Mouse (Mus musculus): ENCODE results near the gene Ttc7b.

The Ttc7b gene

DNA sequence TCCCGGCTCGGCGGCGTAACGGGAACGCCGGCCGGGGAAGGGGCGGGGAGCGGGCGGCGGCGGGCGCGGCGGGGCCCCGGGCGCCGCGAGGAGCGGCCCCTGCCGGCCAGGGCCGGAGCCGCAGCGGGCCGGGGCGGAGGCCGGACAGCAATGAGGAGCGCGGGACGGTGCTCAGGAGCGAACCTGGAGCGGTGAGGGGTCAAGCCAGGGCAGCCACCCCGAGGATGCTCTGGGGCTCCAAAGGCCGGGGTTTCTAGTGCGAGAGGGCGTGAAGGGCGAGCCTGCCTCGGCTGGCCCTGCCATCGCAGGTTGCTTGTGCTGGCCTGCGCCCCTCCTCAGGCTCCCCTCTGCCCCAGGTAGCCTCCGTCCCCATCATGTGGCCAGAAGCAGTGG, at the start of gene Ttc7b:
Gene Ttc7b (minus strand): TSS at position 33 of the 393 bp plus-strand sequence.
- ATAC-seq (ENCODE audit: low TSS enrichment): peak; percentile 71

- ATAC-seq (ENCODE audit: low TSS enrichment): peak; percentile 85
Measured at GRCm38 (mm10) chr12:100568831-100569230, 48.2 kb upstream of the Ttc7b start.

- ATAC-seq (ENCODE audit: low TSS enrichment): no peak
Measured at GRCm38 (mm10) chr12:100568105-100568504, 47.5 kb upstream of the Ttc7b start.

DNA sequence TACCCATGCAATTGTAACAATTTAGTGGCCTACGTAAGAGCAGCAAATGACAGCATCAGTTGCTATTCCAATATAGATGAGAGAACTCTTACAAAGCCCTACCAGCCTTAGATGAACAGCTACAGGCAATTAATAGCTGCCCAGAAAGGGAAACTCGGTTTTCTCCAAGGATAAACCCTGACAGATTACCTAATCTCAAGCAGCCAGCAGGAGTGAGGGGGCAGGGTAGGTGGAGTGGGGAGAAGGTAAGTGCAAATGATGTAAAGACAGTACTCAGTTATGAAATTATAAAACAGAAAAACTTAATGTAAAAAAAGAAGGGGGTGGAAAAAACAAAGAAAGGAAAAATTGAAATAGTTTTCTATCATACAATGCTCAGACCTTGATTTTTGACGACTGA, 47.0 kb upstream of the Ttc7b start:
- ATAC-seq (ENCODE audit: low TSS enrichment): peak; percentile 21; the same call in 1 of the 2 replicates

GRCm38 (mm10) chr12:100553675-100554074, 33.0 kb upstream of the Ttc7b start:
- ATAC-seq (ENCODE audit: low TSS enrichment): no peak

GRCm38 (mm10) chr12:100551972-100552371, 31.3 kb upstream of the Ttc7b start:
- no peak for ATAC-seq (ENCODE audit: low TSS enrichment)

DNA sequence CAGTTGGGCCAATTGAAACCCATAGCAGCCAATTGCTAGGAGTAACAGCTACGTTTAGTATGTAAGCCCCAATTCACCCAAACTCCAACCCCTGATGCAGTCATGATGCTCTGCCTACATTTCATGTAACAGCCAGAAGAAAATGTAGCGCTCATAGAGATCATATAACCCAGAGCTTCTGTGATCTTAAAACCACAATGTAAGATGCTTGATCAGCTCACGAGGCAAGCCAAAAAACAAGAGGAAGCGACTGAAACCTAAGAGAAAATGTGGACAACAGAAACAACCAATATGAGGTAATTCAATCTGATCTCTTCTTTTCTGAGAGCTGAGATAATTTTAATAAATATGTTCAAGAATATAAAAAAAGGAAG, 23.6 kb upstream of the Ttc7b start:
- ATAC-seq (ENCODE audit: low TSS enrichment): no peak

GRCm38 (mm10) chr12:100543437-100544193, 23.0 kb upstream of the Ttc7b start:
- ATAC-seq (ENCODE audit: low TSS enrichment): no peak

DNA sequence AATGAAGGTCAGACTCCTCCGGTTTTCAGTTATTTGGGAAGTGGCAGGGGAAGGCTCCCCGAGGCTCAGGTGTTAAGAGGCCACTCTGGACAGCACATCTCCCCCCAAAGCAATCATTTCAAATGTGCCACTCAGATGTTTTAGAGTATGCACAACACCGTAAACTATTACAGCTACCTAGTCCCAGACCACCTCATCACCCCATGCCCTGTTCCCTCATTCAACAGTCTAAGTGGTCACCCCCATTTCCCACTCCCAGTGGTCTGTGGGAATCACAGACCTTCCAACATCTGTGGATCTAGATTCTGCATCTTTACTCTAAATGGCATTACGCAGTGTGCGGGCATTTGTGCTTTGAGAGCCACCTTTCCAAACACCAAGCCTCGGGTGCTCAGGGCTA, 21.9 kb upstream of the Ttc7b start:
- ATAC-seq (ENCODE audit: low TSS enrichment): no peak

GRCm38 (mm10) chr12:100542076-100542475, 21.4 kb upstream of the Ttc7b start:
- no peak for ATAC-seq (ENCODE audit: low TSS enrichment)

- ATAC-seq (ENCODE audit: low TSS enrichment): no peak
Measured at GRCm38 (mm10) chr12:100539158-100539714, 18.6 kb upstream of the Ttc7b start.

DNA sequence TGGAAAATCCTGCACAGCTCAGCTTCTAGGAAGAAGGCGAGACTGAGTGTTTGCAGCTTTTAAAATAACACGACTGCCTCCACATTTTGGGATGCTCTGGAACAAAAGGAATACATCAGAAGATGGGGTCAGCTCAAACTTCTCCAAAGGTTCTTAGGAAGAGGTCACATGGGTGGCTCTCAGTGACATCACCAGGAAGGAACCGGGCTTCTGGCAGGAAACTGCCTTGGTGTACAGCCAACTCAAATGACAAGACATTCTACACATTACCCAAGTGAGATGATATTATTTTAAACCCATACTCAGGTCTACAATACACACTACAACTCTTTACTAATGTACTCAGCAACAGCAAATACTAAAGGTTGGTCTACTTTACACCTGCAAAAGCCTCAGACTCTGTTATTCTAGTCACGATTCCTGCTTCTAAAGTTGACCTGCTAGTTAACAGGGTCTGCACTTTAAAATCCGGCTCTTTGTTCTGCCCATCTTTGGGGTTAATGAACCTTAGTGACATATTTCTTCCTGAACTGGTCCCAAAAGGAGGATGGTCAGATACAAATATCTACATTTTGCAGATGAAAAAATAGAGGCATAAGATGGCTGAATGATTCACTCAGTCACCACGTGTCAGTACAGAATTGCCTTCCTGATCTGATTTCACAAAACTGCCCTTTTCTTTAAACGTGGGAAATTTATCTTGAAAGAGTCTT, 18.0 kb upstream of the Ttc7b start:
- ATAC-seq (ENCODE audit: low TSS enrichment): peak; percentile 47; the same call in 1 of the 2 replicates

- no peak for ATAC-seq (ENCODE audit: low TSS enrichment)
Measured at GRCm38 (mm10) chr12:100537091-100537490, 16.5 kb upstream of the Ttc7b start.

- ATAC-seq (ENCODE audit: low TSS enrichment): no peak
Measured at GRCm38 (mm10) chr12:100535028-100535427, 14.4 kb upstream of the Ttc7b start.

- peak; percentile 34; the same call in 1 of the 2 replicates for ATAC-seq (ENCODE audit: low TSS enrichment)
Measured at GRCm38 (mm10) chr12:100534028-100534427, 13.4 kb upstream of the Ttc7b start.

DNA sequence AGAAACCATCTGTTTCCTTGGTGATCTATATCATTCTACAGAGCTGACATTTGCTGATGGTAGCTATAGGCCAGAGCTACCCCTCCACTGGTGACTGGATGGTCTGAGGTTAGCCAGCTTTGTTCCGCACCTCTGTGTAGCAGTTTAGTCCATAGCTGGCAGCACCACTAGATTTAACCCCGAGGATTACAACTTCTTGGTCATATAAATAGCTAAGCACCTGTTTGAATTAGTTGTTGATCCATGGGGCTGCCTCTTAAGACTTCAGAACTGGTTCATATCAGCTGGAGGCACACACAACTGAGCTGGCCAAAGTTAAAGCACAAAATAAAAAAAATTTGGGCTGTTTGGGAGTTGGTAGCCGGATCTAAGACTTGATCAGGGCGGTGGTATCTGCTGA, 12.6 kb upstream of the Ttc7b start:
- ATAC-seq (ENCODE audit: low TSS enrichment): no peak

GRCm38 (mm10) chr12:100531740-100532139, 11.1 kb upstream of the Ttc7b start:
- ATAC-seq (ENCODE audit: low TSS enrichment): no peak

DNA sequence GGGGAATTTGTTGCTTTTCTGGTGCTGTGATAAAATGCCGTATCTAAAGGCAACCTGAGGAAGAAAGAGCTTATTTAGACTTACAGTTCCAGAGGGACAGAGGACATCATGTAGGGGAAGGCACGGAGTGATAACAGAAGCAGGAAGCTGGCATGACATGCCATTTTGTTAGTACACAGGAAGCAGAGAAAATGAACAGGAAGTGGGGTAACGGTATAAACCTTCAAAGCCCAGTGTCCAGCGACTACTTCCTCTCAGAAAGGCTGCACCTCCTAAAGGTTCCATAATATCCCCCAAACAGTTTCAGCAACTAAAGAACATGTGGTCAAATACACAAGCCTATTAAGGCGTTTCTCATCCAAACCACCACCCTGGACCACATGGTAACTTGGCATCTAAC, 10.2 kb upstream of the Ttc7b start:
- ATAC-seq (ENCODE audit: low TSS enrichment): no peak

GRCm38 (mm10) chr12:100529651-100530050, 9.0 kb upstream of the Ttc7b start:
- ATAC-seq (ENCODE audit: low TSS enrichment): no peak

GRCm38 (mm10) chr12:100529172-100529571, 8.5 kb upstream of the Ttc7b start:
- no peak for ATAC-seq (ENCODE audit: low TSS enrichment)

DNA sequence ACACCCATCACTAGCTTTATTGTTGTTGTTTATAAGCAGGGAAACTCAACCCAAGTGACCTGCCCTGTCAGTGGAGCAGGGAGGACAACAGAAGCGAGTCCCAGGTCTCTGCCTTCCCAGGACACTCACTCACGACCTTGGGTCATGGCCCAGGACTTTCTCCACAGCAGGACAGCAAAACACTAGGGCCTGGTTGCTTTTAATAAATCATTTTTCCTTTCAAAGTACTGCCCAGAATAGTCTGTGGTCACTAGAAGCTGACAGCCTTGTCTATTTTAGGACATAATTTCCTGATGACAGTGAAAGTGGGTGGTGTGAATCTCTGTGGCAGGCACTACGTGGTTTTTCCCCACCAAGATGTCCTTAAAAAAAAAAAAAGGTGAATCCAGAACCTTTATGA, 7.6 kb upstream of the Ttc7b start:
- 0 out of 2 replicates have a peak, but pooled peaks have one; percentile 12 for ATAC-seq (ENCODE audit: low TSS enrichment)

- ATAC-seq (ENCODE audit: low TSS enrichment): peak; percentile 98
Measured at GRCm38 (mm10) chr12:100527753-100528152, 7.1 kb upstream of the Ttc7b start.

GRCm38 (mm10) chr12:100527241-100527640, 6.6 kb upstream of the Ttc7b start:
- ATAC-seq (ENCODE audit: low TSS enrichment): no peak

All from frontal cortex, adult (tissue).